Mouse (Mus musculus): ENCODE measurements around the gene Rnls. TPM values are rescaled to one million over a fixed set of nuclear protein-coding genes. Genes with fewer than 3 reads are reported as not detected.

The Rnls gene
- polyA plus RNA-seq, 2 experiments = 0.22 to 1.2 TPM

DNA sequence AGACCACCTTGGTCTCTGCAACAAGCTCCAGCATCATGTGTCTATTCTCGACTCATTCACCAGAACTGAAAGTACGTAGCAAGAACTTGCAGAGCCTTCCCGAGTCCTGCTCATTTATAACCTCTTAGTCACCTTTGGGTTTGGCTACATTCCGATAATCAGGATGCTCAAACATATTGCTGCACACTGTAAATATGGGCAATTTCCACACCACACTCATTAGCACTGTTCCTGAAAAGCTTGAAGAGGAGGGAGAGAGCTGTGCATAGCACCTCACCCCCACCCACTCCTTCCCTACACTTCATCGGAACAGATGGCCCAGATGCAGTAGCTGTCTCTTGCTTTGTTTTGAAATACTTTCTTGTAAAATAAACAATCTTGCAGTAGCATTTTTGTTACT is 139.9 kb downstream of the Rnls start:
- WGBS (ENCODE audit: insufficient replicate concordance) = 59% methylated on average over 5 of the region's 5 CpGs

GRCm38 (mm10) chr19:33244196-33244595 is 147.9 kb downstream of the Rnls start:
- WGBS (ENCODE audit: insufficient replicate concordance) = 55% methylated on average over 2 of the region's 2 CpGs
- Histone ChIP-seq H3K27me3 (ENCODE audit: control insufficient read depth, insufficient read depth, low read length) (no peaks in the 10 kb centered on the region), H3K27ac (no peak overlapping the region), H3K9me3 (ENCODE audit: control insufficient read depth, low read length) (no peaks in the 10 kb centered on the region), H3K4me1 (replicated peaks; ENCODE audit: control insufficient read depth in 2 of 2, insufficient read depth in 2 of 2, low read length in 1 of 2) (no peaks in the 10 kb centered on the region), H3K4me3 (ENCODE audit: insufficient read depth in 1 of 2, low read depth in 2 of 2, low read length in 2 of 2) (no peak overlapping the region), H3K4me2 (ENCODE audit: low read depth) (no peak overlapping the region), H3K9ac (replicated peaks) (no peak overlapping the region), H3K36me3 (replicated peaks; ENCODE audit: control insufficient read depth, insufficient read depth, low read depth) (no peaks in the 10 kb centered on the region)
- no peak for TF ChIP-seq EP300 (IDR thresholded peaks at IDR 0.05; ENCODE audit: low read depth)
- TF ChIP-seq CTCF (IDR thresholded peaks at IDR 0.05; ENCODE audit: low read depth) = no peak
- ATAC-seq (ENCODE audit: insufficient read depth) = no peak
- no peak for DNase-seq (ENCODE audit: low read depth in 3 of 3, low spot score in 3 of 3)

More for the DNA sequence above, 139.9 kb downstream of the Rnls start:
- Histone ChIP-seq H3K27me3 (ENCODE audit: control insufficient read depth, insufficient read depth, low read length) (no peaks in the 10 kb centered on the region), H3K9ac (replicated peaks) (no peak overlapping the region), H3K4me2 (ENCODE audit: low read depth) (no peak overlapping the region), H3K4me1 (replicated peaks; ENCODE audit: control insufficient read depth in 2 of 2, insufficient read depth in 2 of 2, low read length in 1 of 2) (no peaks in the 10 kb centered on the region), H3K27ac (no peak overlapping the region), H3K9me3 (ENCODE audit: control insufficient read depth, low read length) (no peaks in the 10 kb centered on the region), H3K4me3 (ENCODE audit: insufficient read depth in 1 of 2, low read depth in 2 of 2, low read length in 2 of 2) (no peak overlapping the region), H3K36me3 (replicated peaks; ENCODE audit: control insufficient read depth, insufficient read depth, low read depth) (no peaks in the 10 kb centered on the region)
- DNase-seq (ENCODE audit: low read depth in 3 of 3, low spot score in 3 of 3) (no peak), ATAC-seq (ENCODE audit: insufficient read depth) (no peak)
- TF ChIP-seq EP300 (IDR thresholded peaks at IDR 0.05; ENCODE audit: low read depth) = no peak
- no peak for TF ChIP-seq CTCF (IDR thresholded peaks at IDR 0.05; ENCODE audit: low read depth)

DNA sequence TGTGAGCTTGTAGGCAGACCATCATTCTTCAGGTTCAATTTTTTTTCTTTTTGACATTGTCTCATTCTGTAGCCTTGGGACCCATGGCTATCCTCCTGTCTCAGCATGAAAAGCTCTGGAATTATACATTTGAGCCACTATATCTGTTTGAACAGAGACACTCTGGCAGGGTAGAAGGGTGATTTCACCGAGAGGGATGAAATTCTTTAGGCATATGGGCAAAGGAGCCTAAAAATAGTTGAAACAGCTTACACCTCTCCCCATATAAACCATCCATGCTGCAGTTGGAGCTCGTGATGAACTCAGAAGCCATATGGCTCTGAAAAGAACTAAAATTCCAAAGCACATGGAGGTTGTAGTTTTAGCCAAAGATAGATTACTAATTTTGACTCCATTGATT is 151.7 kb downstream of the Rnls start:
- ATAC-seq (ENCODE audit: insufficient read depth) (no peak), DNase-seq (ENCODE audit: low read depth in 3 of 3, low spot score in 3 of 3) (no peak)
- Histone ChIP-seq H3K4me2 (ENCODE audit: low read depth) (no peak overlapping the region), H3K9ac (replicated peaks) (no peak overlapping the region), H3K9me3 (ENCODE audit: control insufficient read depth, low read length) (no peaks in the 10 kb centered on the region), H3K4me3 (ENCODE audit: insufficient read depth in 1 of 2, low read depth in 2 of 2, low read length in 2 of 2) (no peak overlapping the region), H3K27me3 (ENCODE audit: control insufficient read depth, insufficient read depth, low read length) (no peaks in the 10 kb centered on the region), H3K27ac (no peak overlapping the region), H3K4me1 (replicated peaks; ENCODE audit: control insufficient read depth in 2 of 2, insufficient read depth in 2 of 2, low read length in 1 of 2) (no peaks in the 10 kb centered on the region), H3K36me3 (replicated peaks; ENCODE audit: control insufficient read depth, insufficient read depth, low read depth) (no peaks in the 10 kb centered on the region)
- WGBS (ENCODE audit: insufficient replicate concordance) = 47% methylated on average over 2 of the region's 2 CpGs
- TF ChIP-seq CTCF (IDR thresholded peaks at IDR 0.05; ENCODE audit: low read depth) (no peak), EP300 (IDR thresholded peaks at IDR 0.05; ENCODE audit: low read depth) (no peak)

- Histone ChIP-seq H3K27ac (no peak overlapping the region), H3K9me3 (ENCODE audit: control insufficient read depth, low read length) (no peaks in the 10 kb centered on the region), H3K9ac (replicated peaks) (no peak overlapping the region), H3K27me3 (ENCODE audit: control insufficient read depth, insufficient read depth, low read length) (no peaks in the 10 kb centered on the region), H3K4me3 (ENCODE audit: insufficient read depth in 1 of 2, low read depth in 2 of 2, low read length in 2 of 2) (no peak overlapping the region), H3K36me3 (replicated peaks; ENCODE audit: control insufficient read depth, insufficient read depth, low read depth) (no peaks in the 10 kb centered on the region), H3K4me1 (replicated peaks; ENCODE audit: control insufficient read depth in 2 of 2, insufficient read depth in 2 of 2, low read length in 1 of 2) (no peaks in the 10 kb centered on the region), H3K4me2 (ENCODE audit: low read depth) (no peak overlapping the region)
- DNase-seq (ENCODE audit: low read depth in 3 of 3, low spot score in 3 of 3) (no peak), ATAC-seq (ENCODE audit: insufficient read depth) (no peak)
- WGBS (ENCODE audit: insufficient replicate concordance) = 50% methylated on average over 3 of the region's 3 CpGs
- TF ChIP-seq CTCF (IDR thresholded peaks at IDR 0.05; ENCODE audit: low read depth) = no peak
- TF ChIP-seq EP300 (IDR thresholded peaks at IDR 0.05; ENCODE audit: low read depth) = no peak
Measured at GRCm38 (mm10) chr19:33232902-33233301, 159.2 kb downstream of the Rnls start.

DNA sequence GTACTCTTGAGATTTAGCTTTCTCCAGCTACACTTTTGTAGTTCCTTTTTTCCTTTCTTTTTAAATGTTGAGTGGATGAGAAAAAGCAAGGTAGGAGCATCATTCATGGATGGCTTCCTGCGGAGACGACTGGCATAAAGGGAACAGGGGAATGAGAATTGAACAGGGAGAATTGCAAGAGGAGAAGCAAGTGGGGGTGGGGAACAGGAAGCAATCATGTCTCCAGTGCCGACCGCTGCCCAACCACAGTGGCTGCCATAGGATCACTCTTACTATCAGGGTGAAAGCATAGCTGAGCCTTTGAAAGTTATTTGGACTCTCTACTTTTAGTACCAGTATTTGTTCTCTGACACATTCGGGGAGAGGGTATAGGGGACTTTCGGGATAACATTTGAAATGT is 160.8 kb downstream of the Rnls start:
- Histone ChIP-seq H3K27me3 (ENCODE audit: control insufficient read depth, insufficient read depth, low read length) (no peaks in the 10 kb centered on the region), H3K9ac (replicated peaks) (no peak overlapping the region), H3K9me3 (ENCODE audit: control insufficient read depth, low read length) (no peaks in the 10 kb centered on the region), H3K4me1 (replicated peaks; ENCODE audit: control insufficient read depth in 2 of 2, insufficient read depth in 2 of 2, low read length in 1 of 2) (no peaks in the 10 kb centered on the region), H3K27ac (no peak overlapping the region), H3K4me2 (ENCODE audit: low read depth) (no peak overlapping the region), H3K36me3 (replicated peaks; ENCODE audit: control insufficient read depth, insufficient read depth, low read depth) (no peaks in the 10 kb centered on the region), H3K4me3 (ENCODE audit: insufficient read depth in 1 of 2, low read depth in 2 of 2, low read length in 2 of 2) (no peak overlapping the region)
- TF ChIP-seq CTCF (IDR thresholded peaks at IDR 0.05; ENCODE audit: low read depth) (no peak), EP300 (IDR thresholded peaks at IDR 0.05; ENCODE audit: low read depth) (no peak)
- DNase-seq (ENCODE audit: low read depth in 3 of 3, low spot score in 3 of 3) = no peak
- ATAC-seq (ENCODE audit: insufficient read depth) = no peak
- WGBS (ENCODE audit: insufficient replicate concordance) = 21% methylated on average over 6 of the region's 6 CpGs
